ENCODE assay signal across 36 mouse cellular contexts in the genomic region with DNA sequence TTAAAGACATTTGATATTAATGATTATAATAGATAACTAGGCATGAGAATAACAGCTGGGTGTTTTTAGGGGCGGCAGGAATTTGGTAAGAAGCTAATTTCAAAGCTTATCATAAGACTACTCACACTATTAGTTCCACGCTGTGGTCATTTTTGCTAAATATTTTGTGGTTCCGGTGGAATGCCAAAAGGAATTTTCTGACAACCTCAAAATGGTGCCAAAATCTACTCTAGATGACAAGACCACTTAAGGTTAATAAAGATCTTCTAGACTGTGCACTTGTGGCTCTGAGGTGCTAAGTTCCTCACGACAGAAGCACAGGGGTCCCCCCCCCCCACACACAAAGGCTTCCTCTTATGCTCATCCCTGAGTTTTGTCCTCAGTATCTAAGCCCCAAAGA. TPM values are rescaled to one million over a fixed set of nuclear protein-coding genes. Genes with fewer than 3 reads are reported as not detected.
"Had no signal": no experiment of that assay in that cellular context is flagged by ENCODE, and none has a peak within 500 bp of the region (broad histone marks: within the 10 kb centered on the region; RNA-seq: fewer than 3 reads in every experiment).

No protein-coding gene starts in this region.

- H3K27ac ChIP-seq: limb, embryonic 10.5 days; limb, embryonic 12.5 days; limb, embryonic 13.5 days; limb, embryonic 15.5 days; liver, embryonic 12.5 days; liver, embryonic 13.5 days; liver, embryonic 14.5 days; liver, embryonic 15.5 days; lung, embryonic 15.5 days; macrophage; midbrain, embryonic 10.5 days; midbrain, embryonic 12.5 days; midbrain, embryonic 13.5 days; midbrain, embryonic 15.5 days; neural tube, embryonic 12.5 days; neural tube, embryonic 13.5 days had no signal

- H3K27me3 ChIP-seq: limb, embryonic 15.5 days; liver, embryonic 12.5 days; liver, embryonic 13.5 days; liver, embryonic 15.5 days; megakaryocyte, embryonic 14.5 days; midbrain, embryonic 12.5 days; midbrain, embryonic 13.5 days; midbrain, embryonic 15.5 days; neural tube, embryonic 12.5 days; neural tube, embryonic 13.5 days had no signal

- DNase-seq: left cerebral cortex, postnatal 4 days; liver; liver, embryonic 13.5 days; liver, postnatal 0 days; lung, adult 18-20 months; lung, adult 2 months; lung, embryonic 14.5 days; lung, postnatal 10 days; lung, postnatal 14 days; lung, postnatal 36 days; lung, postnatal 4 days; midbrain, embryonic 14.5 days had no signal

- H3K9ac ChIP-seq: limb, embryonic 12.5 days; limb, embryonic 13.5 days; limb, embryonic 15.5 days; liver, embryonic 12.5 days; liver, embryonic 13.5 days; liver, embryonic 14.5 days; liver, embryonic 15.5 days; liver, postnatal 0 days; lung, embryonic 14.5 days; lung, embryonic 15.5 days; midbrain, embryonic 12.5 days; midbrain, embryonic 13.5 days; midbrain, embryonic 15.5 days; neural tube, embryonic 12.5 days; neural tube, embryonic 13.5 days had no signal

- H3K9me3 ChIP-seq: limb, embryonic 10.5 days; limb, embryonic 12.5 days; limb, embryonic 13.5 days; limb, embryonic 15.5 days; liver, embryonic 12.5 days; liver, embryonic 13.5 days; liver, embryonic 15.5 days; lung, embryonic 15.5 days; midbrain, embryonic 10.5 days; midbrain, embryonic 12.5 days; midbrain, embryonic 13.5 days; midbrain, embryonic 15.5 days; neural tube, embryonic 12.5 days; neural tube, embryonic 13.5 days had no signal

- H3K36me3 ChIP-seq: limb, embryonic 10.5 days; limb, embryonic 12.5 days; limb, embryonic 13.5 days; limb, embryonic 15.5 days; liver, embryonic 12.5 days; liver, embryonic 13.5 days; liver, embryonic 15.5 days; lung, embryonic 15.5 days; midbrain, embryonic 10.5 days; midbrain, embryonic 12.5 days; midbrain, embryonic 13.5 days; midbrain, embryonic 15.5 days; neural tube, embryonic 12.5 days; neural tube, embryonic 13.5 days had no signal

- H3K4me2 ChIP-seq: limb, embryonic 12.5 days; limb, embryonic 13.5 days; limb, embryonic 15.5 days; liver, embryonic 11.5 days; liver, embryonic 12.5 days; liver, embryonic 13.5 days; liver, embryonic 15.5 days; lung, embryonic 14.5 days; lung, embryonic 15.5 days; midbrain, embryonic 11.5 days; midbrain, embryonic 12.5 days; midbrain, embryonic 13.5 days; midbrain, embryonic 15.5 days; neural tube, embryonic 12.5 days; neural tube, embryonic 13.5 days had no signal

- ATAC-seq: liver, embryonic 12.5 days; liver, postnatal 0 days; lung, postnatal 0 days; midbrain, embryonic 13.5 days; midbrain, embryonic 15.5 days; midbrain, embryonic 16.5 days had no signal

- H3K4me1 ChIP-seq: liver, embryonic 12.5 days; liver, embryonic 13.5 days; liver, embryonic 15.5 days; megakaryocyte, embryonic 14.5 days; neural tube, embryonic 12.5 days had no signal

- H3K4me3 ChIP-seq: limb, embryonic 10.5 days; limb, embryonic 12.5 days; limb, embryonic 13.5 days; limb, embryonic 15.5 days; liver, embryonic 12.5 days; liver, embryonic 13.5 days; liver, embryonic 15.5 days; lung, embryonic 15.5 days; megakaryocyte, embryonic 14.5 days; midbrain, embryonic 10.5 days; midbrain, embryonic 12.5 days; midbrain, embryonic 13.5 days; midbrain, embryonic 15.5 days; neural tube, embryonic 12.5 days; neural tube, embryonic 13.5 days had no signal

RNA-seq across cellular contexts. Expression of a gene that starts 21.5 kb away (rescaled TPM):
- total RNA-seq: megakaryocyte progenitor cell, adult 5-6 weeks; megakaryocyte, adult 5-6 weeks; megakaryocyte-erythroid progenitor cell, adult 5-6 weeks; monocyte, adult 5-6 weeks had no signal
- polyA plus RNA-seq: macrophage had no signal
